Mouse (Mus musculus) megakaryocyte, embryonic 14.5 days (primary cell): ENCODE measurements around the gene Abca13. TPM values are rescaled to one million over a fixed set of nuclear protein-coding genes. Genes with fewer than 3 reads are reported as not detected.

Source experiments
- H3K27me3 ChIP-seq: replicated peaks from 2 replicates; pipeline ENCODE3; 2012; ENCODE audit warnings: inconsistent platforms
- H3K36me3 ChIP-seq: replicated peaks from 2 replicates; pipeline ENCODE3; 2012; ENCODE audit warnings: low read length, inconsistent platforms, mixed read lengths
- H3K4me1 ChIP-seq: 2 replicates; pipeline ENCODE4 v1.6.1; 2012; ENCODE audit warnings: inconsistent platforms
- H3K4me3 ChIP-seq: replicated peaks from 2 replicates; pipeline ENCODE3; 2012; ENCODE audit warnings: moderate library complexity, mild to moderate bottlenecking, inconsistent platforms
- H3K9me3 ChIP-seq: 2 replicates; pipeline ENCODE4 v1.6.1; 2012; ENCODE audit warnings: inconsistent platforms
- FLI1 ChIP-seq: IDR thresholded peaks from 2 replicates; pipeline ENCODE4 v1.6.1; 2012; ENCODE audit warnings: low read length, inconsistent platforms, mixed read lengths
- GATA1 ChIP-seq: IDR thresholded peaks from 3 replicates; pipeline ENCODE4 v1.6.1; 2012; ENCODE audit warnings: mixed read lengths, low read length, inconsistent platforms, borderline replicate concordance
- polyA plus RNA-seq: library from polyadenylated mRNA; stranded (reverse); fragments of >175 nt; gene quantifications from 2 replicates; pipeline ENCODE4 v1.2.3, GENCODE M21; 2012; ENCODE audit warnings: low replicate concordance; ENCODE audit not compliant: insufficient read depth

The Abca13 gene
- polyA plus RNA-seq, 1 experiment, result not detected

DNA sequence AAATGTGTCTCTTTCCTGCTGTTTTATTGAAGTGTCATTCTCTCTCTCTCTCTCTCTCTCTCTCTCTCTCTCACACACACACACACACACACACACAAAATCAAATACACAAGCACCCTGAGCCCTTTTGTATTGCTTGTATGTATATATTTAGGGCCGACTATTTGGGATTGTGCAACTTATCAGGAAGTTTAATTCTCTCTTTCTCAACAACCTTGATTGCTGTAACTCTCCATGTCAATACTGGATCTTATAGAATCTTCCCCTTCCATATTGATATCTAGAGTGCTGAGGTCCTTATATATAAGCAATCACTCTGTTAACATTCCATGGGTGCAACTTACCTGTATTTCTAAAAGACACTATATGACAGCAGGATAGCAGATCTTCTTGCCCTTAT is 433.0 kb downstream of the Abca13 start:
- Histone ChIP-seq H3K27me3 (no peaks in the 10 kb centered on the region), H3K9me3 (no peaks in the 10 kb centered on the region), H3K4me1 (no peaks in the 10 kb centered on the region), H3K4me3 (no peak overlapping the region), H3K36me3 (no peaks in the 10 kb centered on the region)
- TF ChIP-seq GATA1 (no peak), FLI1 (no peak)

- Histone ChIP-seq H3K4me1 (no peaks in the 10 kb centered on the region), H3K9me3 (no peaks in the 10 kb centered on the region), H3K4me3 (no peak overlapping the region), H3K36me3 (no peaks in the 10 kb centered on the region), H3K27me3 (no peaks in the 10 kb centered on the region)
- TF ChIP-seq FLI1 (no peak), GATA1 (no peak)
Measured at GRCm38 (mm10) chr11:9625812-9626211, 434.1 kb downstream of the Abca13 start.

GRCm38 (mm10) chr11:9647272-9647671 is 455.5 kb downstream of the Abca13 start:
- H3K27me3 ChIP-seq, result no peaks in the 10 kb centered on the region
- H3K4me1 ChIP-seq, result no peaks in the 10 kb centered on the region
- H3K4me3 ChIP-seq, result no peak overlapping the region
- no peaks in the 10 kb centered on the region for H3K36me3 ChIP-seq
- no peak for TF ChIP-seq GATA1
- TF ChIP-seq FLI1, result no peak
- H3K9me3 ChIP-seq, result no peaks in the 10 kb centered on the region

GRCm38 (mm10) chr11:9647991-9648390 is 456.2 kb downstream of the Abca13 start:
- Histone ChIP-seq H3K9me3 (no peaks in the 10 kb centered on the region), H3K36me3 (no peaks in the 10 kb centered on the region), H3K27me3 (no peaks in the 10 kb centered on the region), H3K4me3 (no peak overlapping the region), H3K4me1 (no peaks in the 10 kb centered on the region)
- TF ChIP-seq GATA1 (no peak), FLI1 (no peak)

DNA sequence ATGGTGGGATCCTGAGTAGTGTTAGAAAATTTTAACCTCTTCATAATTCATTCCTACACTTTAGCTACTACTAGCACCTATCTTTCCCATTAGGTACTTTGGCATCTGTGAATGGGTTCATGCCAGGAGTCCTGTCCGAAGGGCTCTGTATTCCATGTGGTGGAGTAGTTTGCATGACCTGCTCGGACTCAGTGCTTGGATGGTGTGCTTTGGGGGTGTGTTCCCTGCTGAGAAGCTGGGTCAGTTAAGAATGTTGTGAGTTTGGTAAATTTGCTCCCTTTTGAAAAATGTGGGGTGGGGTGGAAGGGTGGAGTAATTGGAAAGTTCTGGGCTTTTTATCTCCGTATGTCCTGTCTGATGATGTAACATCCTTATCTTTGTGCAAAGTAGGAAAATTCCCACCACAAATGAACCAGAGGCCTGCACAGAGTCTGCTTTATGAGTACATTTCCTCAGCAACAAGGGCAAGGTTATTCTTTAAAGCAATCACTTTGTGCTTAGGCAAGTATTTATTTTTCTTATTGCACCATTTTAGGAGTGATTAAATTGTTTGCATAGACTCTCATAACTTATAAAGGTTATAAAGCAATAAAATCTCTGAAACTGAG is 475.0 kb downstream of the Abca13 start:
- H3K36me3 ChIP-seq, result no peaks in the 10 kb centered on the region
- no peaks in the 10 kb centered on the region for H3K27me3 ChIP-seq
- no peaks in the 10 kb centered on the region for H3K9me3 ChIP-seq
- TF ChIP-seq GATA1, result no peak
- no peak for TF ChIP-seq FLI1
- H3K4me1 ChIP-seq, result no peaks in the 10 kb centered on the region
- H3K4me3 ChIP-seq, result no peak overlapping the region

DNA sequence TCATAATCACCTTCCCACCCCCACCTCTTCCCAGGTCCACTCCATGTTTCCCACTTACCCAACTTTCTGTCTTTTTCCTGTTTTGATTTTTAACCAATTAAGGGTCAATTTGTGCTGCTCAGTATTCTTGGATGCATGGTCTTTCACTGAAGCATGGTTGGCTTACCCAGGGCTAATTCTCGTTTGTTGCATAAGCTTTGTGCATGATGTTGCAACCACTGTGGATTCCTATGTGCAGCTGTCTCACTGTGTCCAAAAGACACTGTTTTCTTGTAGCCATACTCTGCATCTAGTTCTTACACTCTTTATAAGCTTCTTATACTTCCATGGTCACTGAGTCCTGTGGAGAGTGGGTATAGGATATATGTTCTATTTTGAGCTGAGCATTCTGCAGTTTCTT is 477.7 kb downstream of the Abca13 start:
- Histone ChIP-seq H3K36me3 (no peaks in the 10 kb centered on the region), H3K4me3 (no peak overlapping the region), H3K9me3 (no peaks in the 10 kb centered on the region), H3K4me1 (no peaks in the 10 kb centered on the region), H3K27me3 (no peaks in the 10 kb centered on the region)
- TF ChIP-seq GATA1 (no peak), FLI1 (no peak)

- no peaks in the 10 kb centered on the region for H3K27me3 ChIP-seq
- H3K36me3 ChIP-seq, result no peaks in the 10 kb centered on the region
- H3K4me1 ChIP-seq, result no peaks in the 10 kb centered on the region
- H3K9me3 ChIP-seq, result 0 out of 2 replicates have a peak, but pooled peaks cover 3% of the 10 kb centered on the region
- no peak overlapping the region for H3K4me3 ChIP-seq
- TF ChIP-seq GATA1 (no peak), FLI1 (no peak)
Measured at GRCm38 (mm10) chr11:9684952-9685351, 493.2 kb downstream of the Abca13 start.

DNA sequence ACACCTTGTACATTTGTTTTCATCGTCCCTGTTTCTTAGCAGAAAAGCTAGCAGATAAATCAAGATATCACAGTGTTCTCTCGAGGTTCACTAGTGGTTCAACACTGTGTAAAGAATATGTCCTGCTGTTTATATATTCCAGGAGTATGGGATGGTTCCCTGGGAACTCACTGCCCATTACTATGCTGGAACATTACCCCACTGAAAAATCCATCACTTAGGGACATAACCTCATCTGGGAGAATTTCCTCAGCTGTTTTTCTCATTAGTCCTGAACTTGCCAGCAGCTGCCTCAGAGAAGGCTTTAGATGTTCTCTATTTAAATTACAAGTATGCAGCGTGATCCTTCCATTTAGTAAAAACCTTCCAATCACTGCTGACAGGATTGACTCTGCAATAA is 513.4 kb downstream of the Abca13 start:
- no peaks in the 10 kb centered on the region for H3K36me3 ChIP-seq
- H3K4me3 ChIP-seq, result no peak overlapping the region
- TF ChIP-seq GATA1 (no peak), FLI1 (no peak)
- H3K27me3 ChIP-seq, result no peaks in the 10 kb centered on the region
- no peaks in the 10 kb centered on the region; the same call in 1 of the 2 replicates for H3K9me3 ChIP-seq
- no peaks in the 10 kb centered on the region for H3K4me1 ChIP-seq

DNA sequence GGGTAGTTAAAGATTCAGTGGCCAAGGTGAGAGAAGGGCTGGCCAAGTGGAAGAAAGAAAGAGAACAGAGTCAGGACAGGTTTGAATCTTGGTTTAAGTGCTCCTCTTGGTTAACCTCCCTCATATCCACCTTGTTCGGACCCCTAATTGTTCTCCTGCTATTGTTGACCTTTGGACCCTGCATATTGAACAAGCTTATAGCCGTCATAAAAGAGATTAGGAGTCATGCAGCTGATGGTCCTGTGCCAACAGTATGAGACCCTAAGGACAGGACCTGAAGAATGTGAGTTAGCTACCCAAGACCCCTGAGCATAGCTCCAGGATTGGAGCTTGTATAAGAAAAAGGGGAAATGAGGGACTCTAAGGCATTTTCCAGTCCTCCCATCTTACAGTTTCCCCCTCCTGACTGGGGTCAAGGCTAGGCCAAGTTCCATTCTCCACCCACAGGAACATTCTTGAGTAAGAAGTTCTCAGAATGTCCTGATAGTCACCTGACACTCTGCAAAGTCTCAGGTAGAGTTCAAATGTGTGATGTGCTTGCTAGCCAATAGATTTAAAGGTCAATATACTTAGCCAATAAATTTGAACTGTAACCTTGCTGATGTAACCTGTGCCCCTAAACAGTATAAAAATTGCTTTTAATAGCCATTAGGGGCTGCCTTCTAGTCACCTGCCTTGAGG is 536.2 kb downstream of the Abca13 start:
- no peak for TF ChIP-seq FLI1
- TF ChIP-seq GATA1, result no peak
- Histone ChIP-seq H3K27me3 (no peaks in the 10 kb centered on the region), H3K9me3 (no peaks in the 10 kb centered on the region), H3K4me1 (no peaks in the 10 kb centered on the region), H3K36me3 (no peaks in the 10 kb centered on the region), H3K4me3 (no peak overlapping the region)

DNA sequence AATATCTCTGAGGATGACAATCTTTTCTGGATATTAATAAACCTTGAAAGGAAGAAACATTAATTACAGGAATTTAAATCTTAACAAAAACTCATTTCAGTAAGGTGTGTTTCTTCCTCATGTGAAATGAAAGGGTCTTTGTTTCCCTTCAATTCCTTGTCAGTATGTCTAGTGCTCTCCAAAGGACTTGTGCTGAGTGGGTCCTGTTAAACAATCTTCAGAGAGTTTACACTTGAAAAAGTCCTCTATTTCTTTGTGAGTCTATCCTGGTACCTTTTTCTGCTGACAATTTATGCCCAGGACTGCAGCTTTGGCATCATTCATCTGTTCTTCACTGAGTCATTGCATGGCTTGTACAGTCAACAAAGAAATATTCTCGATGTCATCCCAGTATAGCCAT is 539.6 kb downstream of the Abca13 start:
- no peaks in the 10 kb centered on the region for H3K4me1 ChIP-seq
- H3K4me3 ChIP-seq, result no peak overlapping the region
- H3K27me3 ChIP-seq, result no peaks in the 10 kb centered on the region
- H3K36me3 ChIP-seq, result no peaks in the 10 kb centered on the region
- H3K9me3 ChIP-seq, result peaks cover 3% of the 10 kb centered on the region; the same call in 1 of the 2 replicates
- TF ChIP-seq FLI1 (no peak), GATA1 (no peak)

Other genes with a start within 250 kb of the Abca13 start
- gene Pkd1l1, start 218.7 kb upstream of the Abca13 start, polyA plus RNA-seq, result not detected in 2 replicates
- 0.97 and 1.5 TPM in 2 replicates for gene Hus1, start 180.8 kb upstream of the Abca13 start, polyA plus RNA-seq
- 0.93 TPM in 1 of 2 replicates, not detected in the other for gene Gm11992, start 143.3 kb upstream of the Abca13 start, polyA plus RNA-seq
- gene Sun3, start 143.0 kb upstream of the Abca13 start, polyA plus RNA-seq, result not detected in 2 replicates
- 0.41 TPM in 1 of 2 replicates, not detected in the other for gene Upp1, start 73.8 kb upstream of the Abca13 start, polyA plus RNA-seq